Mouse (Mus musculus): ENCODE results near the gene Sdccag8. TPM values are rescaled to one million over a fixed set of nuclear protein-coding genes. Genes with fewer than 3 reads are reported as not detected.

Sdccag8 gene
- polyA plus RNA-seq, 1 experiment from 2014 or later, result 25.4 TPM

- 89% methylated on average over 6 of the region's 6 CpGs for WGBS
- no peak overlapping the region for H3K9ac ChIP-seq
- no peak overlapping the region for H3K27ac ChIP-seq (replicated peaks)
- H3K4me2 ChIP-seq, result no peak overlapping the region
- ATAC-seq (ENCODE audit: low read depth), result no peak
- no peaks in the 10 kb centered on the region for H3K36me3 ChIP-seq
- H3K27me3 ChIP-seq, result 0 out of 2 replicates have a peak, but pooled peaks cover 6% of the 10 kb centered on the region
- H3K4me3 ChIP-seq, result no peak overlapping the region
- peaks cover 37% of the 10 kb centered on the region for H3K4me1 ChIP-seq (replicated peaks)
- no peaks in the 10 kb centered on the region for H3K9me3 ChIP-seq
Measured at GRCm38 (mm10) chr1:176950061-176950460, 135.6 kb downstream of the Sdccag8 start.

- Histone ChIP-seq H3K9ac (no peak overlapping the region), H3K36me3 (0 out of 2 replicates have a peak, but pooled peaks cover 9% of the 10 kb centered on the region), H3K4me1 (replicated peaks) (peaks cover 25% of the 10 kb centered on the region), H3K9me3 (no peaks in the 10 kb centered on the region), H3K4me2 (no peak overlapping the region), H3K4me3 (no peak overlapping the region), H3K27ac (replicated peaks) (no peak overlapping the region), H3K27me3 (0 out of 2 replicates have a peak, but pooled peaks cover 10% of the 10 kb centered on the region)
- WGBS, result 28% methylated on average over 7 of the region's 7 CpGs
- peak; percentile 74 for ATAC-seq (ENCODE audit: low read depth)
Measured at GRCm38 (mm10) chr1:176951836-176952235, 137.4 kb downstream of the Sdccag8 start.

- WGBS, result 91% methylated on average over 2 of the region's 2 CpGs
- no peak overlapping the region for H3K4me3 ChIP-seq
- H3K36me3 ChIP-seq, result 0 out of 2 replicates have a peak, but pooled peaks cover 11% of the 10 kb centered on the region
- H3K4me2 ChIP-seq, result no peak overlapping the region
- H3K4me1 ChIP-seq (replicated peaks), result no peaks in the 10 kb centered on the region; the same call in 1 of the 2 replicates
- H3K27ac ChIP-seq (replicated peaks), result no peak overlapping the region
- H3K27me3 ChIP-seq, result 0 out of 2 replicates have a peak, but pooled peaks cover 6% of the 10 kb centered on the region
- H3K9ac ChIP-seq, result no peak overlapping the region
- no peaks in the 10 kb centered on the region for H3K9me3 ChIP-seq
- no peak for ATAC-seq (ENCODE audit: low read depth)
Measured at GRCm38 (mm10) chr1:176958311-176958710, 143.9 kb downstream of the Sdccag8 start.

- ATAC-seq (ENCODE audit: low read depth), result no peak
- no peaks in the 10 kb centered on the region for H3K27me3 ChIP-seq
- H3K36me3 ChIP-seq, result 0 out of 2 replicates have a peak, but pooled peaks cover 3% of the 10 kb centered on the region
- H3K9me3 ChIP-seq, result no peaks in the 10 kb centered on the region
- H3K9ac ChIP-seq, result no peak overlapping the region
- H3K4me2 ChIP-seq, result no peak overlapping the region
- 94% methylated on average over 10 of the region's 10 CpGs for WGBS
- H3K4me1 ChIP-seq (replicated peaks), result no peaks in the 10 kb centered on the region; the same call in 1 of the 2 replicates
- H3K4me3 ChIP-seq, result no peak overlapping the region
- no peak overlapping the region for H3K27ac ChIP-seq (replicated peaks)
Measured at GRCm38 (mm10) chr1:176961716-176962115, 147.3 kb downstream of the Sdccag8 start.

GRCm38 (mm10) chr1:176962894-176963293 is 148.4 kb downstream of the Sdccag8 start:
- no peak overlapping the region for H3K4me3 ChIP-seq
- ATAC-seq (ENCODE audit: low read depth), result peak; percentile 43; the same call in 1 of the 2 replicates
- H3K4me1 ChIP-seq (replicated peaks), result no peaks in the 10 kb centered on the region; the same call in 1 of the 2 replicates
- no peaks in the 10 kb centered on the region for H3K36me3 ChIP-seq
- no peak overlapping the region for H3K27ac ChIP-seq (replicated peaks)
- H3K9ac ChIP-seq, result no peak overlapping the region
- no peak overlapping the region for H3K4me2 ChIP-seq
- H3K9me3 ChIP-seq, result no peaks in the 10 kb centered on the region
- WGBS, result 63% methylated on average over 5 of the region's 5 CpGs
- H3K27me3 ChIP-seq, result no peaks in the 10 kb centered on the region

GRCm38 (mm10) chr1:176967299-176967698 is 152.8 kb downstream of the Sdccag8 start:
- no peak overlapping the region for H3K9ac ChIP-seq
- no peaks in the 10 kb centered on the region for H3K9me3 ChIP-seq
- no peaks in the 10 kb centered on the region for H3K27me3 ChIP-seq
- WGBS, result 77% methylated on average over 3 of the region's 3 CpGs
- no peak overlapping the region for H3K4me2 ChIP-seq
- H3K36me3 ChIP-seq, result no peaks in the 10 kb centered on the region
- H3K27ac ChIP-seq (replicated peaks), result no peak overlapping the region
- H3K4me1 ChIP-seq (replicated peaks), result peaks cover 15% of the 10 kb centered on the region; the same call in 1 of the 2 replicates
- ATAC-seq (ENCODE audit: low read depth), result no peak
- H3K4me3 ChIP-seq, result no peak overlapping the region

GRCm38 (mm10) chr1:176970635-176971478 is 156.4 kb downstream of the Sdccag8 start:
- Histone ChIP-seq H3K9ac (no peak overlapping the region), H3K36me3 (no peaks in the 10 kb centered on the region), H3K27ac (replicated peaks) (peak overlapping the region; percentile 25; the same call in 1 of the 2 replicates), H3K27me3 (no peaks in the 10 kb centered on the region), H3K4me1 (replicated peaks) (peaks cover 15% of the 10 kb centered on the region; the same call in 1 of the 2 replicates), H3K9me3 (no peaks in the 10 kb centered on the region), H3K4me2 (no peak overlapping the region), H3K4me3 (no peak overlapping the region)
- 64% methylated on average over 16 of the region's 16 CpGs for WGBS
- no peak for ATAC-seq (ENCODE audit: low read depth)

- no peak overlapping the region for H3K4me3 ChIP-seq
- H3K36me3 ChIP-seq, result no peaks in the 10 kb centered on the region
- H3K9me3 ChIP-seq, result no peaks in the 10 kb centered on the region
- 93% methylated on average over 4 of the region's 4 CpGs for WGBS
- H3K27me3 ChIP-seq, result no peaks in the 10 kb centered on the region
- H3K4me1 ChIP-seq (replicated peaks), result peaks cover 15% of the 10 kb centered on the region; the same call in 1 of the 2 replicates
- H3K4me2 ChIP-seq, result no peak overlapping the region
- ATAC-seq (ENCODE audit: low read depth), result no peak
- H3K27ac ChIP-seq (replicated peaks), result peak overlapping the region; percentile 25; the same call in 1 of the 2 replicates
- no peak overlapping the region for H3K9ac ChIP-seq
Measured at GRCm38 (mm10) chr1:176971479-176971797, 157.0 kb downstream of the Sdccag8 start.

GRCm38 (mm10) chr1:176973356-176974088 is 159.1 kb downstream of the Sdccag8 start:
- Histone ChIP-seq H3K4me1 (replicated peaks) (peaks cover 15% of the 10 kb centered on the region; the same call in 1 of the 2 replicates), H3K27ac (replicated peaks) (no peak overlapping the region), H3K9ac (no peak overlapping the region), H3K27me3 (no peaks in the 10 kb centered on the region), H3K36me3 (no peaks in the 10 kb centered on the region), H3K4me3 (no peak overlapping the region), H3K4me2 (no peak overlapping the region), H3K9me3 (no peaks in the 10 kb centered on the region)
- WGBS, result 91% methylated on average over 6 of the region's 6 CpGs
- no peak for ATAC-seq (ENCODE audit: low read depth)

- Histone ChIP-seq H3K4me2 (no peak overlapping the region), H3K27ac (replicated peaks) (no peak overlapping the region), H3K9me3 (no peaks in the 10 kb centered on the region), H3K9ac (no peak overlapping the region), H3K4me3 (no peak overlapping the region), H3K36me3 (no peaks in the 10 kb centered on the region), H3K27me3 (no peaks in the 10 kb centered on the region), H3K4me1 (replicated peaks) (no peaks in the 10 kb centered on the region)
- ATAC-seq (ENCODE audit: low read depth), result no peak
Measured at GRCm38 (mm10) chr1:176979235-176979634, 164.8 kb downstream of the Sdccag8 start.

GRCm38 (mm10) chr1:176980140-176980539 is 165.7 kb downstream of the Sdccag8 start:
- H3K4me2 ChIP-seq, result no peak overlapping the region
- H3K27ac ChIP-seq (replicated peaks), result no peak overlapping the region
- no peak overlapping the region for H3K4me3 ChIP-seq
- peaks cover 2% of the 10 kb centered on the region for H3K4me1 ChIP-seq (replicated peaks)
- WGBS, result 88% methylated on average over 5 of the region's 5 CpGs
- no peaks in the 10 kb centered on the region for H3K9me3 ChIP-seq
- no peak for ATAC-seq (ENCODE audit: low read depth)
- no peaks in the 10 kb centered on the region for H3K27me3 ChIP-seq
- H3K9ac ChIP-seq, result no peak overlapping the region
- no peaks in the 10 kb centered on the region for H3K36me3 ChIP-seq

- 87% methylated on average over 10 of the region's 10 CpGs for WGBS
- H3K27ac ChIP-seq (replicated peaks), result no peak overlapping the region
- no peak for ATAC-seq (ENCODE audit: low read depth)
Measured at GRCm38 (mm10) chr1:176980801-176981400, 166.4 kb downstream of the Sdccag8 start.

More at GRCm38 (mm10) chr1:176980801-176981400, 166.4 kb downstream of the Sdccag8 start:
- H3K27me3 ChIP-seq, result no peaks in the 10 kb centered on the region
- H3K4me2 ChIP-seq, result no peak overlapping the region
- no peak overlapping the region for H3K4me3 ChIP-seq
- no peaks in the 10 kb centered on the region for H3K36me3 ChIP-seq
- peaks cover 8% of the 10 kb centered on the region for H3K4me1 ChIP-seq (replicated peaks)
- H3K9ac ChIP-seq, result no peak overlapping the region
- no peaks in the 10 kb centered on the region for H3K9me3 ChIP-seq

Data from neural tube, embryonic 13.5 days (tissue).